ENCODE assay signal across 23 mouse cellular contexts in genomic region chr8:83418805-83419516, GRCm38 (mm10). TPM values are rescaled to one million over a fixed set of nuclear protein-coding genes. Genes with fewer than 3 reads are reported as not detected.
A peak's percentile ranks its signal among the peaks of the same experiment; 100 is the strongest.
DNase-seq lines count a peak whose midpoint lies in the region; ATAC-seq and TF ChIP-seq lines count a peak whose summit lies in the region.
"Had no signal": no experiment of that assay in that cellular context is flagged by ENCODE, and none has a peak within 500 bp of the region (broad histone marks: within the 10 kb centered on the region; RNA-seq: fewer than 3 reads in every experiment).

No protein-coding gene starts in this region.

- H3K27me3 ChIP-seq in liver, embryonic 12.5 days (replicated peaks), result no peaks in the 10 kb centered on the region
- H3K27me3 ChIP-seq in lung, postnatal 0 days (replicated peaks; ENCODE audit: insufficient read depth, low read length), result no peaks in the 10 kb centered on the region
- H3K27me3 ChIP-seq: embryonic facial prominence, embryonic 12.5 days; forebrain, embryonic 15.5 days; hindbrain, embryonic 12.5 days; Patski had no signal

- H3K27ac ChIP-seq in liver, embryonic 12.5 days, result peak overlapping the region; percentile 42; the same call in 1 of the 2 replicates
- H3K27ac ChIP-seq in lung, postnatal 0 days (ENCODE audit: low read length), result no peak overlapping the region
- H3K27ac ChIP-seq: embryonic facial prominence, embryonic 12.5 days; forebrain, embryonic 15.5 days; heart, embryonic 13.5 days; hindbrain, embryonic 12.5 days had no signal

- H3K9me3 ChIP-seq in liver, embryonic 12.5 days (replicated peaks), result no peaks in the 10 kb centered on the region
- H3K9me3 ChIP-seq in lung, postnatal 0 days (ENCODE audit: low read length), result no peaks in the 10 kb centered on the region
- H3K9me3 ChIP-seq: embryonic facial prominence, embryonic 12.5 days; forebrain, embryonic 15.5 days; heart, embryonic 13.5 days; hindbrain, embryonic 12.5 days had no signal

- H3K4me3 ChIP-seq in liver, embryonic 12.5 days, result no peak overlapping the region
- H3K4me3 ChIP-seq in lung, postnatal 0 days (ENCODE audit: low read depth, low read length), result no peak overlapping the region
- H3K4me3 ChIP-seq: embryonic facial prominence, embryonic 12.5 days; forebrain, embryonic 15.5 days; heart, embryonic 13.5 days; hindbrain, embryonic 12.5 days had no signal

- intact Hi-C loops in left cerebral cortex, postnatal 25 days (cut with DNase I), result no loop called here

- H3K4me1 ChIP-seq in liver, embryonic 12.5 days, result peaks cover 37% of the 10 kb centered on the region
- no peaks in the 10 kb centered on the region for H3K4me1 ChIP-seq in lung, postnatal 0 days (ENCODE audit: insufficient read depth, low read depth, low read length)
- H3K4me1 ChIP-seq: embryonic facial prominence, embryonic 12.5 days; forebrain, embryonic 15.5 days; heart, embryonic 13.5 days; hindbrain, embryonic 12.5 days had no signal

- 88% methylated on average over 11 of the region's 11 CpGs for WGBS in liver, embryonic 12.5 days (ENCODE audit: insufficient replicate concordance)
- WGBS in lung, postnatal 0 days, result 54% methylated on average over 11 of the region's 11 CpGs

- H3K4me2 ChIP-seq in liver, embryonic 12.5 days, result no peak overlapping the region
- no peak overlapping the region for H3K4me2 ChIP-seq in lung, postnatal 0 days (replicated peaks; ENCODE audit: low read depth, low read length)
- H3K4me2 ChIP-seq: embryonic facial prominence, embryonic 12.5 days; forebrain, embryonic 15.5 days; heart, embryonic 13.5 days; hindbrain, embryonic 12.5 days had no signal

- no peak overlapping the region for H3K9ac ChIP-seq in liver, embryonic 12.5 days
- H3K9ac ChIP-seq in lung, postnatal 0 days (replicated peaks; ENCODE audit: low read depth), result no peak overlapping the region
- H3K9ac ChIP-seq: embryonic facial prominence, embryonic 12.5 days; forebrain, embryonic 15.5 days; heart, embryonic 13.5 days; hindbrain, embryonic 12.5 days had no signal

- no peak for DNase-seq in liver
- peak; percentile 57 for DNase-seq in lung, postnatal 0 days (ENCODE audit: low spot score)
- peak; percentile 47 for DNase-seq in lung, postnatal 36 days
- no peak for DNase-seq in kidney, postnatal 4 days
- DNase-seq in thymus, postnatal 25 days, result no peak
- DNase-seq in left cerebral cortex, postnatal 25 days (ENCODE audit: low spot score in 2 of 2), result no peak
- DNase-seq: adrenal gland, postnatal 14 days; cerebellum, adult 11-12 months; cerebellum, adult 9-10 months; cerebellum, postnatal 25 days; gastrocnemius, postnatal 14 days; heart, postnatal 36 days had no signal

- no peak for TF ChIP-seq CTCF in lung, postnatal 0 days (IDR thresholded peaks at IDR 0.05)

- ATAC-seq in liver, embryonic 12.5 days, result no peak
- peak; percentile 79 for ATAC-seq in lung, postnatal 0 days
- ATAC-seq: activated CD4-positive, CD25-positive, alpha-beta regulatory T cell, adult 4 months; forebrain, embryonic 15.5 days; Patski had no signal

- no peaks in the 10 kb centered on the region for H3K36me3 ChIP-seq in liver, embryonic 12.5 days
- no peaks in the 10 kb centered on the region for H3K36me3 ChIP-seq in lung, postnatal 0 days (ENCODE audit: insufficient read depth, low read length)
- H3K36me3 ChIP-seq: embryonic facial prominence, embryonic 12.5 days; forebrain, embryonic 15.5 days; heart, embryonic 13.5 days; hindbrain, embryonic 12.5 days had no signal

- peak; percentile 72 for TF ChIP-seq EP300 in lung, postnatal 0 days (IDR thresholded peaks at IDR 0.05)

RNA-seq across cellular contexts. Expression of gene Clgn, which starts 29.3 kb away (rescaled TPM):
- polyA plus RNA-seq in liver, embryonic 12.5 days (2016; fragmentation: Nextera tagmentation; extraction: Ambion mirVana), result 0.36 and 0.51 TPM in 2 replicates
- 0.07 and 0.11 TPM in 2 replicates for polyA plus RNA-seq in lung, postnatal 0 days (2015; fragmentation: Nextera tagmentation; extraction: Ambion mirVana)
- 1 to 10 TPM; 7.7 to 9.2 TPM for total RNA-seq in left cerebral cortex, postnatal 25 days (2021)
- total RNA-seq: adrenal gland, adult 18-20 months; gastrocnemius, postnatal 14 days; heart, adult 8-10 months; heart, postnatal 36 days had no signal
- polyA plus RNA-seq: C2C12; heart, postnatal 0 days; Patski had no signal

RNA-seq across cellular contexts. Expression of gene Scoc, which starts 39.2 kb away (rescaled TPM):
- 78.8 and 84.8 TPM in 2 replicates for polyA plus RNA-seq in liver, embryonic 12.5 days (2016; fragmentation: Nextera tagmentation; extraction: Ambion mirVana)
- 80.5 and 95.1 TPM in 2 replicates for polyA plus RNA-seq in lung, postnatal 0 days (2015; fragmentation: Nextera tagmentation; extraction: Ambion mirVana)
- total RNA-seq in left cerebral cortex, postnatal 25 days (2021), result 100 to 1,000 TPM; 212 to 232 TPM

Comparison
In these comparisons a context has a peak if more than half of its experiments do, and no peak if none do; other contexts are left out.
1. DNase-seq: peak in lung, postnatal 0 days (single experiment) and lung, postnatal 36 days (single experiment); none in liver (single experiment), kidney, postnatal 4 days (0 of 2), thymus, postnatal 25 days (single experiment) and left cerebral cortex, postnatal 25 days (0 of 2).